Mouse (Mus musculus) heart, postnatal 25 days (tissue): ENCODE measurements around the gene Upk2. TPM values are rescaled to one million over a fixed set of nuclear protein-coding genes. Genes with fewer than 3 reads are reported as not detected.
"Not testable (repeated sequence)": the region's sequence is repeated elsewhere in the genome, so short reads cannot be mapped to it uniquely, and the experiment has no call there.

Experiments
- DNase-seq: peaks from one replicate; pipeline ENCODE4 v3.0.0; 2022; ENCODE audit warnings: low spot score
- intact Hi-C: fragments of 180-260 bp; cut with DNase I; formaldehyde crosslinking; loops from one replicate; pipeline ENCODE4 v1.15.1; 2025
- total RNA-seq, 2 experiments: library from RNA; stranded (reverse); gene quantifications; 2 replicates each; pipeline ENCODE4 v1.2.3; 2021

Gene Upk2
- total RNA-seq, 2 experiments from 2014 or later: not detected

DNA sequence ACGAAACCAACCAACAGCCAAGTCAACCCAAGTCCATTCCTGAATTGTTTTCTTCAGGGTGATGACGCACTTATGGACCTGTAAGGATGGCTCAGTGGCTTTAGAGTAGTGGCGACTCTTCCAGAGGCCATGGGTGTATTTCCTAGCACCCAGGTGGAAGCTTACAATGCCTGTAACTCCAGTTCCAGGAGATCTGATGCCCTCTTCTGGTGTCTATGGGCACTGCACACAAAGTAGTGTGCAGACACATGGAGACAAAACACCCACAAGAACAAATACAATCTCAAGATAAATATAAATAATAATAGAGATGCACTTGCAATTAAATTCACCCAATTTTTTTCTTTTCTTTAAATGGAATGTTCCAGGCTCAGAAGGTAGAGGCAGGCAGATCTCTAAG is 21.2 kb upstream of the Upk2 start:
- intact Hi-C loops: loop anchor here (5.0 kb wide), 1 partner anchor 36 kb away; no protein-coding TSS in a partner anchor
- no peak for DNase-seq

GRCm38 (mm10) chr9:44474327-44474726 is 19.6 kb upstream of the Upk2 start:
- intact Hi-C loops: no loop called here
- no peak for DNase-seq

DNA sequence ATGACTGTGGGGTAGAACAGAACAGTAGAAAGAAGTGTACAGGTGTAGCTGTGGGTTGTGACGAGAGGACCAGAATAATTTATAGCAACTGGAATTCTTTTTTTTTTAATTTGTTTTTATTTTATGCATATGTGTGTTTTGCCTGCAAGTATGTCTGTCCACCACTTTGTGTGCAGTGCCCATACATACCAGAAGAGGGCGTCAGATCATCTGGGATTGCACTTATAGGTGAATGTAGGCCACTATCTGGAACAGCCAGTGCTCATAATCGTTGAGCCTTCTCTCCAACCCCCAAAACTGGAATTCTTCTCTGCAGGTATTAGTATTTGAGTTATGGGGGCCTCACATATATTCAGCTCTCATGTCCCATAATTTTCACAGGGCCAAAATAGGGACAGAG is 18.4 kb upstream of the Upk2 start:
- intact Hi-C loops: loop anchor here (2.0 kb wide), 1 partner anchor 18 kb away; the partner anchor contains the start of gene Upk2
- DNase-seq: no peak

- no peak for DNase-seq
- intact Hi-C loops: no loop called here
These were observed 14.0 kb upstream of the Upk2 start for GRCm38 (mm10) chr9:44468800-44469199.

GRCm38 (mm10) chr9:44468224-44468623 is 13.4 kb upstream of the Upk2 start:
- intact Hi-C loops: no loop called here
- no peak for DNase-seq

- intact Hi-C loops: no loop called here
- DNase-seq: no peak
These were observed 7.2 kb upstream of the Upk2 start for GRCm38 (mm10) chr9:44461950-44462349.

- DNase-seq: no peak
- intact Hi-C loops: no loop called here
These were observed 2.4 kb upstream of the Upk2 start for GRCm38 (mm10) chr9:44457035-44457742.

DNA sequence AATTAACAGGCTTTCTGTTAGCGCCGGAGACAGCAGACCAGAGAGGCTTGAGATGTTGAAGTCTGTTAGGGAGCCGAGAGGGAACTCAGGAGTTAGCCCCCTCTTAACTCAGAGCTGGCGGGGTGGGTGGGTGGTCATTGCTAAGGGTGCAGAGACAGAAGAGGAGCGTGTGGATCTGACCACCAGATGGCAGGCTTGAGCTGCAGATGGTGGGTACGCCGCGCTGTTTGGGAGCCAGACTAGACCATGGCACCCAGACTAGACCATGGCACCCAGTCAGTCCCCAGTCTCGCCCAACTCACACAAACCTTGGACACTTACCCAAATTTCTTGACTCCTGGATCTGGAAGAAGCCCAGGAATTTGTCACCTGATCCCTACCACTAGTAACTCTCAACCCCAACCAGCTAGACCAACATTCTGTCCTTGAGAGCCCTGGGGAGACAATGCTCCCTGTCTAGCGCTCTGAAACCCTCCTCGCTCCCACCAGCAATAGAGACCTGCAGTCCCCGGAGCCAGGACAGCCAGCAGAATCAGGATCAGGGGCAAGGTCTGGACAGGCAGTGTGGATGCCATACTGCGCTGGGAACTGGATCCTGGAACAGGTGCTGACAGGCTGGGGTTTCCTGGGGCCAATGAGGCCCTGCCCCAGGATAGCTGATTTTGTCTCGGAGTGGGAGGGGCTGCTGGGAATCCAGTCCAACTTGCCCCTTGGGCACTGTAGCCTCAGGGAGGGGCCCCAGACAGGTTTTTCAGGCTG is 465 bp downstream of the Upk2 start:
- peak; percentile 54 for DNase-seq
- intact Hi-C loops: loop anchor here (1.0 to 2.0 kb wide), 3 partner anchors 18 to 198 kb away; no protein-coding TSS in a partner anchor

DNA sequence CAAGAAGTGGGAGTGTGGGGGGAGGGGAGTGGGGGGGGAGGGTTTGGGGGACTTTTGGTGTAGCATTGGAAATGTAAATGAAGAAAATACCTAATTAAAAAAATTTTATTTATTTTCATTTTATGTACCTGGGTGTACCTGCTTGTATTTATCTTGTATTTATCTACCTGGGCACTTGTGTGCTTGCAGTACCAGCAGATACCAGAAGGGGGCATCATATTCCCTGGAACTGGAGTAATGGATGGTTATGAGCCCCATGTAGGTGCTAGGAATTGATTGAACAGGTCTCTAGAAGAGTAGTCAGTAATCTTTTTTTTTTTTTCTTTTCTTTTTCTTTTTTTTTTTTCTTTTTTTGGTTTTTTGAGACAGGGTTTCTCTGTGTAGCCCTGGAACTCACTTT is 4.4 kb downstream of the Upk2 start:
- DNase-seq: no peak
- intact Hi-C loops: no loop called here

- intact Hi-C loops: loop anchor here (10.0 kb wide), 1 partner anchor 360 kb away; the partner anchor contains the start of gene Ttc36
- DNase-seq: not testable (repeated sequence)
These were observed 10.3 kb downstream of the Upk2 start for GRCm38 (mm10) chr9:44444402-44445025.

- no peak for DNase-seq
- intact Hi-C loops: loop anchor here (10.0 kb wide), 1 partner anchor 364 kb away; the partner anchor contains the start of gene Ttc36
These were observed 13.8 kb downstream of the Upk2 start, which contains the start of gene Foxr1 for GRCm38 (mm10) chr9:44440961-44441360. Gene Foxr1 (minus strand): TSS chr9:44441136.

- no peak for DNase-seq
- intact Hi-C loops: no loop called here
These were observed 19.0 kb downstream of the Upk2 start for GRCm38 (mm10) chr9:44435747-44436146.

GRCm38 (mm10) chr9:44432577-44433185 is 22.1 kb downstream of the Upk2 start:
- no peak for DNase-seq
- intact Hi-C loops: no loop called here

GRCm38 (mm10) chr9:44423576-44423975 is 31.2 kb downstream of the Upk2 start:
- no peak for DNase-seq
- intact Hi-C loops: no loop called here

DNA sequence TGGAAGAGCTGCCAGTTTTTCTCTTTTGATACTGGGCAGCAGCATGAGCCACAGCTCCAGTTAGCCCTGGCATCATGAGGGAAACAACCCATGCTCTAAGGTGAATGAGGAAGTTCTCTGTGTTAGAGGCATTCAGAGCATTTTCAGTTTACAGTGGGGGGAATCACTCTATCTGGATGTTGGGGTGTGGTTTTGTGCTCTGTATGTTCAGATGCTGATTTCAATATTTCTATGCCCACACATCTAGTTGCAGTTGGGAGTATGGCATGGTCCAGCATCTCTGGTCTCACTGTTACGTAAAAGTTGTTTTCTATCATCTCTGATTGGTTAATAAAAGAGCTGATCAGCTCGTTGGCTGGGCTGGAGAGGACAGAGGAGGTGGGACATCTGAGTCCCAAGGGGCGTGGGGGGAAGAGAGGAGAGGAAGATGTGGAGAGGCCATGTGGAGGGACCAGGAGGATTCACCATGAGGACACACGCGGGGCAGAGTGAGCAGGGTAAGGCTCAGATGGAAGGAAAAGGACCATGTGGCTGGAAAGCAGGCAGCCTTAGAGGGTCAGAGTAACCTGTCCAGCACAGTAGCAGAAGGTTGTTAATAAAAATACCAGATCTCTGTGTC is 34.4 kb downstream of the Upk2 start:
- DNase-seq: no peak
- intact Hi-C loops: no loop called here

DNA sequence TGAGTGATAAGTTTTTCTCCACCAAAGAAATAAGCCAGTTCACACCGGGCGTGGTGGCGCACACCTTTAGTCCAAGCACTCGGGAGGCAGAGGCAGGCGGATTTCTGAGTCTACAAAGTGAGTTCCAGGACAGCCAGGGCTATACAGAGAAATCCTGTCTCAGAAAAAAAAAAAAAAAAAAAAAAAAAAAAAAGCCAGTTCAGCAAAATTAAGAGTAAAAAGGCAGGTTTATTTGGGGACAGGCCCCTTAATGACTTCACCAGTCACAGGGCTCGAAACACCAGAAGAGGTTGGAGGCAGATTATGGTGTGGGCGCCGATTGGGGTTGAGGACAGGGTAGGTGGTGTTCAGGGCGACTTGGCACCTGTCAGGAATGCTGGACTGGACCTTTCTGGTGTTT is 35.0 kb downstream of the Upk2 start:
- intact Hi-C loops, DNase-seq: not testable (repeated sequence)

DNA sequence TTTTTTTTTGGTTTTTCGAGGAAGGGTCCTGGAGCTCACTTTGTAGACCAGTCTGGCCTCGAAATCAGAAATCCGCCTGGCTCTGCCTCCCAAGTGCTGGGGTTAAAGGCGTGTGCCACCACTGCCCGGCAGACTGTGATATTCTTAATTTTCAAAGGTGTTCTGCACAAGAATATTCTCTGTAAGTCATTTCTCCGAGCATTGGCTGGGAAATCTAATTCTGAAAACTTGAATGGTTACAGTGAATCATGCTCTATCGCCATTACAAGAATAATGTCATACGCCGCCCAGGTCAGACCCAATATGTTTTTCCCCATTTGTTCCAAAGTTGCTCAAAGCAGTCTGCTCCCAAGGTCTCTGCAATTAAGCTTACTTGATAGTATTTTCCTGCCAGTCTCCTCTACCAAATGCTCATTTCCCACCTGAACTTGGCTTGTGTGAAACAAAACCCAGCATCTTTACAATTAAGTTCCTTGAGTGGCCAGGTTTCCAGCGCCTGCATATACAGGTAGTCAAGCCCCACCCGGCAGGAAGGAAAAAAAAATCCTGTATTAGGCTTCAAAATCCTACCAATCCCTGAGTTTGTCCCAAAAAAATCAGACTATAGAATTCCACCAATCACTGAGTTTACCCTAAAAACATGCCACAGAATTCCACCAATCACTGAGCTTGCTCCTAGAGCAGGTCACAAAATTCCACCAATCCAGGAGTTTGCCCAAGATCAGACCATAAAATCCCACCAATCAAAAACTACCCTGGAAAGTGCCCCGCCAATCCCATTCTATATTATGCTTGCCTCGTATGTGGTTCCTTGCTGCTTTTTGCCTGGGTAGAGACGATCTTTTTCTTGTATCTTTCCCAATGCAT is 36.0 kb downstream of the Upk2 start, which contains the start of gene Ccdc84:
Gene Ccdc84 (minus strand): TSS at position 51 of the 867 bp plus-strand sequence.
- intact Hi-C loops: no loop called here
- no peak for DNase-seq

- intact Hi-C loops: no loop called here
- DNase-seq: peak; percentile 89
These were observed 36.8 kb downstream of the Upk2 start for GRCm38 (mm10) chr9:44417892-44418363.
